Mouse (Mus musculus) adrenal gland (tissue): ENCODE measurements at regions not wholly inside any gene's neighbourhood (a gene's known extent, or its start where the extent isn't known, plus 50 kb on each side); places are given as distances from the start of the nearest gene placed in this dataset.

Experiments
- intact Hi-C: fragments of 180-260 bp; cut with DNase I; formaldehyde crosslinking; loops from one replicate; pipeline ENCODE4 v1.15.1; 2025

DNA sequence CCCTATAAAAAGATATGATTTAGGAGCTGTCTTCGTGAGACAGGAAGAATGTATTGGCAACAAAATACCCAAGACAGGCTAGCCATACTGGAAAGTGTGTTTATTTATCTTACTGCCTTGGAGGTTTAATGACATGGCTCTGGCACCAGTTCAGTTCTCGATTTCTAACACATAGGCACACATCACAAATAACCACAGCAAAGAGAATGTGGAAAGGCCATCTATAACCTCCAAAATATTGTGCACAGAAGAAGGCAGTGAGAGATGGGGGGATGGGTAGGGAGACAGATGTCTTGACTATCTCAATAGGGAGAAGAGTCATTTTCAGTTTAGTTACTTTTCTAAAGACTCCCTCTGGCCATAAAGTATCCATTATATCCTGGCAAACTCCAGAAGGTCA, 90.5 kb downstream of the Minar1 start:
- intact Hi-C loops = no loop called here

DNA sequence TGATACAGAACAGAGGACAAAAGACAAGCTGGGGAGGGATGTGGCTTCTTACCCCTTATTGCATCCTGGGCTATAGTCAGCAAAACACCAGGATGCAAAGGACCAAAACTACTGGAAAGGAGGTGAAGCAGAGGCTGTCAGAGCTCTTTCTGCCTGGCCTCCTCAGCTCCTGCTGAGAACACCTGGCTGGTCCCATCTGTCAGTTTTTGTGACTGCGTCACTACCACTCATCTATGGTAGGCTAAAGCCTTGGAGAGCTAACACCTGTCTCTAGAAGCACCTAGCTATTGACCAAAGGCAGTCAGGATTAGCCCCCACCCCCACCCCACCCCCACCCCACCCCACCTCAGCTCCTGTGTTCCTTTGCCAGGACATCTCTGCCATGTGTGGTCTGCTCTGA, 98.8 kb downstream of the Minar1 start:
- intact Hi-C loops = no loop called here

DNA sequence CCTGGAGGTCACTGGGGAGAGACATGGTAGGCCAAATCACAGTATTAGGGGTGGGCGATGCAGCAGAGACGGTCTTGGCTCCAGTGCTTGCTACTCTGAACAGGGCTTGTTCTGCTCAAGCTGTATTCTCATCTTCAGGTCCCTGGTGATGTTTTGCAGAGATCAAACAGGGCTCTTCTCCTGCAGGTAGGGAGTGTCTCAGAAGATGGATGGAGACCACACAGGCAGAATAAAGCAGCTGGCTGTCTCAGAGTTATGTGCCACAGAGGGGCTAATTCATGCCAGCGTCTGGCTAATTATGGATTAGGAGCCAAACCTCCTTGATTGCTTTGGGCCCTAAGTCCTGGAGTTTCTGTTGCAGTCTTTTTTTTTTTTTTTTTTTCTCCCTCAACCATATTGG, 99.2 kb downstream of the Minar1 start:
- intact Hi-C loops = no loop called here

GRCm38 (mm10) chr9:89508407-89509101, 114.4 kb downstream of the Minar1 start:
- intact Hi-C loops = no loop called here

DNA sequence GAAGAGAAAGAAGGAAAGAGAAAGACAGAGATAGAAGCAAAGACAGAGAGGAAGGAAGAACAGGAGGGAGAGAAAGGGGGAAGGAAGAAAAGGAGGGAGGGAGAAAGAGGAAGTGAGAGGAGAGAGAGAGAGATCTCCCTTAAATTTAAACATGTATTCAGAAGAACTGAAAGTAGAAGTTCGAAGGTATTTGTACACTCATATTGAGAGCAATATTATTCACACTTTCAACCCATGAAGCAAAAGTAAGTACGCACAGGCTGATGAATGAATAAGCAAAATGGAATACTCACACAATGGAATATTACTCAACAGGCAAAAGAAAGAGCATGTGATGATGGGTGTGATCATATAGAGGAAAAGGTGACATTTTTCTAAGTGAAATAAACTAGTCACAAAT, 120.8 kb downstream of the Minar1 start:
- intact Hi-C loops = no loop called here

DNA sequence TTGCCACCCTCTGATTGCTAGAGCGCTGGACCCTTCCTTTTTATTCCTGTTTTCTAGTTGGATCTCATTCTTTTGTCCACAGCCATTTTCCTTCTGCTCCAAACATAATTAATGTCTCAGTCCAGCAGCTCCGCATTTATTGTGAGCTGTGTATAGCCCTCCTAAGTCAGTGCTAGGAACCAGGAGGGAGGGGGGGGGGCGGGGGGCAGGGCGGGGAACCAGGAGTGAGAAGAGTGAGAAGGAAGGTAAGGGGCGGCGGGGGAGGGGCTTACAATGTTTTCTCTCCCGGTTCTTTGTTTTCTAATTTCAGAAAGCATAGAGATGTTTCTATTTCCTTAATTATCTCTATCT, 125.6 kb downstream of the Minar1 start:
- intact Hi-C loops = no loop called here

- intact Hi-C loops = no loop called here
Observed at GRCm38 (mm10) chr9:89496729-89497398, 126.1 kb downstream of the Minar1 start.

GRCm38 (mm10) chr9:89487601-89488000, 135.3 kb downstream of the Minar1 start:
- intact Hi-C loops = no loop called here

DNA sequence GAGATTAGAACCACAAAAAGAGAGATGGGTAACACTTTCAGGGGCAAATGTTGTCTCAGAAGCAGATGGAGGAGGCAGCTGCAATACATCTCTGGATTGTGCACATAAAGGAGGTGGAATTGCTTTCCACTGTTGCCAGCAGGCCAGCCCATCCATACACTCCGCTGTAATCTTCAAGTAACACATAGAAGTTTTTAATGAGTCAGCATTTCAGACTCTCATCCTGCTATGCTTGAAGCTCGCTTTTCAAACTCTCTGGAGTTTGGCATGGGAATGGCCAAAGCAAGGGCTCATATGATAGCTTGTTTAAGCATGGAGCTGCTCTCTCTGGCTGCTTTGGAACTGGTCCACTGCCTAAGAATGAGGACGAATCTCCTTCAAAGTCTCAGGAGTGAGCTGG, 143.5 kb downstream of the Minar1 start:
- intact Hi-C loops = no loop called here

DNA sequence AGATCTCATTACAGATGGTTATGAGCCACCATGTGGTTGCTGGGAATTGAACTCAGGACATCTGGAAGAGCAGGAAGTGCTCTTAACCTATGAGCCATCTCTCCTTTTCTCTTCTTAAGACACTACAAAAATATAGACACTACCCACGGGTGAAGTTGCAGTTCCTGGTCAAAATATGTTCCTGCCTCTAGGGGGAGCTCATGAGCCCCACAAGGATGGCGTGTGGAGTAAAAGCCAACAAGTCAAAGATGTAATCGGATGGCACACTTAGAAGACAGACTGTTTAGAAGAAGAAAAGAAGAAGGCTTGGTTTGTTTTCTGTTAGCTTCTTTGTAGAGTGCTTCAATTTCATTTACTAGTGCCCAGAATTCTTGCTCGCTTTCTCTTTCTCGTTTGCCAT, 161.7 kb downstream of the Minar1 start:
- intact Hi-C loops = loop anchor here (5.0 kb wide), 1 partner anchor 211 kb away; no protein-coding TSS in a partner anchor

DNA sequence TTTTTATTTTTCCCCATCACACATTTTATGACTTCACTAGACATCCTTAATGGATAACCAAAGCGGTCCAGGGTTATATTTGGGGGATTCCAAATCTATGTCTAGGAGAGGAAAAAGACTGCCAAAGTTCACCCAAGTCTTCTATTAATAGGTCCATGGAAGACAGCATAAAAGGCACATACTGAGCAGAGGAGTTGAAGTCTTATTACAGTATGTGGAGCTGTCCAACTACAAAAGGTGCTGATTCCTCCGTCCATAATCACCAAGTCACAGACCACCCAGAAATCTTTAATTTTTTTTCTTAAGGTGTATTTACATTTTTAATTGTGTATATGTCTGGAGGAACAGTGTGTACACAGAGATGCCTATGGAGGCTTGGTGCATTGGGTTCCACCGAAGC, 166.3 kb downstream of the Minar1 start:
- intact Hi-C loops = no loop called here

DNA sequence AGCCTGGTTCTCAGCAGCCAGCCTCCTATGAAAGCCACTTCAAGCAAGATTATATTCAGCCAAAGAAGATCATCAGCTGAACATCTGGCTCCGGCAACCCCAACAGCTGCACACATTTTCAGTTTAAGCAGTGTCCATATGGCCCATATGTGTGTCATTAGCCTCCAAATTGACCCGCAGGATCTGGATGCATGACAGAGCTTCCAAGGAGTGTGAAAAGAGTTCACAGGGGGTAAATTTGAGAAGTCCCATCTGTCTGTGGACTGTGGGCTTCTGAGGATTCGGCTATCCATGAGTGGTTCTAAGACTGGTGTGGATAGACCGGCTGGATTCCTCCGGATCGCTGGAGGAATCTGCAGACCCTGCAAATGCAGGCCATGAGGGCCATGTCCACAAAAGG, 173.3 kb downstream of the Minar1 start:
- intact Hi-C loops = no loop called here
